Mouse (Mus musculus) forebrain, embryonic 16.5 days (tissue): ENCODE data around the gene Was. TPM values are rescaled to one million over a fixed set of nuclear protein-coding genes. Genes with fewer than 3 reads are reported as not detected.
A peak's percentile ranks its signal among the peaks of the same experiment; 100 is the strongest.

Experiments
- ATAC-seq: fragments of 200-750 bp; cut with Nextera tagmentation; 2 replicates; pipeline ENCODE4 v1.8.0; 2017; ENCODE audit warnings: mild to moderate bottlenecking, moderate library complexity
- H3K27ac ChIP-seq: fragments of 300-500 bp; sonication (generic); 2 replicates; pipeline ENCODE4 v1.5.1; 2014; ENCODE audit warnings: low read length, control low read depth
- H3K27me3 ChIP-seq: fragments of 300-500 bp; sonication (generic); replicated peaks from 2 replicates; pipeline ENCODE4 v1.6.1; 2014; ENCODE audit warnings: low read length; ENCODE audit not compliant: control insufficient read depth, insufficient read depth
- H3K36me3 ChIP-seq: fragments of 300-500 bp; sonication (generic); 2 replicates; pipeline ENCODE4 v1.6.1; 2014; ENCODE audit not compliant: control insufficient read depth, insufficient read depth
- H3K4me1 ChIP-seq: fragments of 300-500 bp; sonication (generic); replicated peaks from 2 replicates; pipeline ENCODE4 v1.6.1; 2014; ENCODE audit warnings: low read length; ENCODE audit not compliant: control insufficient read depth, insufficient read depth
- H3K4me2 ChIP-seq: fragments of 300-500 bp; sonication (generic); 2 replicates; pipeline ENCODE4 v1.6.1; 2014; ENCODE audit warnings: mild to moderate bottlenecking, low read length, control low read depth
- H3K4me3 ChIP-seq: fragments of 300-500 bp; sonication (generic); replicated peaks from 2 replicates; pipeline ENCODE4 v1.5.1; 2014; ENCODE audit warnings: mild to moderate bottlenecking, low read length, control low read depth
- H3K9ac ChIP-seq: fragments of 300-500 bp; sonication (generic); replicated peaks from 2 replicates; pipeline ENCODE4 v1.6.1; 2014; ENCODE audit warnings: low read depth, low read length, control low read depth
- H3K9me3 ChIP-seq: fragments of 300-500 bp; sonication (generic); 2 replicates; pipeline ENCODE4 v1.6.1; 2016; ENCODE audit warnings: low read length; ENCODE audit not compliant: control insufficient read depth
- WGBS: fragments of 180-500 bp; shearing (Covaris S2); extraction: QIAGEN DNeasy Blood & Tissue Kit; methylation state at CpG from one replicate; pipeline ENCODE4 v1.1.7; 2014; 5-methylcytosine and 5-hydroxymethylcytosine counted together
- polyA plus RNA-seq: library from polyadenylated mRNA; unstranded; fragments of >200 nt; fragmentation: Nextera tagmentation; extraction: Ambion mirVana; gene quantifications from 2 replicates; pipeline ENCODE4 v1.2.1, GENCODE M21; 2015

Gene Was
- polyA plus RNA-seq: not detected in 2 replicates

DNA sequence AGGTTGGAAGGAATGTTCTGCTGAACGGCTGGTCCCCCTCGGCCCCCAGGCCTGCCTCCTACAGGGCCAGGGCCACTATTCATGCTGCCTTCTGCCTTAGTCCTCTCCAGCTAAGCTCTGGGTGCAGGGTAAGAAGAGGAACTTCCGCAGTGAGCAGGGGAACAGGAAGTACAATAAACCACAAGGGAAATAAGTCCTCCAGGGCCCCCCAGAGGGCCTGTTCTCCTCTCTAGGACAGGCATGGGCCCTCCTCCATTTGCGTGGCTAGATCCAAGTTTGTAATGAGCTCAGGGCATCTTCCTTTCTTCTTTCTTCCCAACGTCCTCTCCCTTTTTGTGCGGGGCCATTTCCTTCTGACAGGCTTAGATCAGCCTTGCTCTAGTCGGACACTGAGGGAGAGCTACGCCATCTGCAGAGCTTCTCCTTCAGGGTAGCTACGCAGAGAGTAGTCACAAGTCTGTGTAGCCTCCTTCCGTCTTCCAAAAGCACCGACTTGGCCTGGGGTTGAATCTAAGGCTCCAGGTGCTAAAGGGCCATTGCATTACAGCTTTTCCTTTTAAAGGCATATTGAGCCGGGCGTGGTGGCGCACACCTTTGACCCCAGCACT, at the start of gene Was:
Gene Was, minus strand, starts transcription at position 153 of the 608 bp plus-strand sequence.
- H3K9ac ChIP-seq: no peak within 1 kb of the TSS
- no peak for ATAC-seq
- 89% methylated on average over 14 of the region's 14 CpGs for WGBS
- H3K36me3 ChIP-seq: no peaks in the 10 kb centered on the region
- no peaks in the 10 kb centered on the region for H3K9me3 ChIP-seq
- H3K4me2 ChIP-seq: no peak within 1 kb of the TSS
- no peak within 1 kb of the TSS for H3K27ac ChIP-seq
- H3K4me1 ChIP-seq: no peaks in the 10 kb centered on the region
- no peaks in the 10 kb centered on the region for H3K27me3 ChIP-seq
- H3K4me3 ChIP-seq: no peak within 1 kb of the TSS

DNA sequence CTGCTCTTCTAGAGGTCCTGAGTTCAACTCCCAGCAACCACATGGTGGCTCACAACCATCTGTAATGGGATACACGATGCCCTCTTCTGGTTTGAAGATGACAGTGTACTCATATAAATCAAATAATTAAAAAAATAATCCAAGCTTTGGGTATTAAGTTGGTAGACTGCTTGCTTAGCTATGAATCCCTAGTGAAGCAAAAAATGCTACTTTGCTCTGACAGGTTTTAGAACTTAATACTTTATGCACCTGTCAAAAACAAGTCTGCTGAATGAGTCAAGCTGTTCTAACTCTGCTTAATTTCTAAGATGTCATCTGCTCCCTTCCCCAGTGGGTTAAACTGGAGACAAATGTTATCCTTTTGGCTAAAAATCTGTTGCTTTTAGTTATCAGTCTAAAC, 49.2 kb upstream of the Was start:
- no peak overlapping the region for H3K4me2 ChIP-seq
- 64% methylated on average over 1 of the region's 1 CpGs for WGBS
- peaks cover 9% of the 10 kb centered on the region for H3K4me1 ChIP-seq
- no peak overlapping the region for H3K27ac ChIP-seq
- ATAC-seq: no peak
- no peaks in the 10 kb centered on the region for H3K27me3 ChIP-seq
- H3K4me3 ChIP-seq: no peak overlapping the region
- H3K9ac ChIP-seq: no peak overlapping the region
- H3K9me3 ChIP-seq: no peaks in the 10 kb centered on the region
- peaks cover 13% of the 10 kb centered on the region for H3K36me3 ChIP-seq

DNA sequence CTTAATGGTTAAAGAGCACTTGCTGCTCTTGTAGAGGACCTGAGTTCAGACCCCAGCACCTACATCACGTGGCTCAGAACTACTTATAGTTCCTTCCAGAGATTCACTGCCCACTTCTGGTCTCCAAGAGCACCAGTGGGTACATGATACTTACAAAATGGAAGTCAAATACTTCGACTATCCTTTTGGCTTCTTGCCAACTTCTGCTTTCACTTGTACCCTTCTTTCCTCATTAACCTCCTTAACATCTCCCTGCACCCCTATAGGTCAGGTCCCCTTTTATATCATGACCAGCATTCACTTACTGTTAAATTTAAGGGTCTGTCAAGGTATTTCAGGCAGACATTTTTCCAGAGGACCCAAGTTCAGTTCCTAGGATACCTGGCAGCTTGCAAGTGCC, 45.6 kb upstream of the Was start:
- Histone ChIP-seq H3K4me1 (peaks cover 5% of the 10 kb centered on the region; the same call in 1 of the 2 replicates), H3K4me3 (no peak overlapping the region), H3K9me3 (no peaks in the 10 kb centered on the region), H3K27ac (no peak overlapping the region), H3K4me2 (no peak overlapping the region), H3K9ac (no peak overlapping the region), H3K36me3 (peaks cover 1% of the 10 kb centered on the region; the same call in 1 of the 2 replicates), H3K27me3 (no peaks in the 10 kb centered on the region)
- WGBS: 42% methylated on average over 2 of the region's 2 CpGs
- no peak for ATAC-seq

DNA sequence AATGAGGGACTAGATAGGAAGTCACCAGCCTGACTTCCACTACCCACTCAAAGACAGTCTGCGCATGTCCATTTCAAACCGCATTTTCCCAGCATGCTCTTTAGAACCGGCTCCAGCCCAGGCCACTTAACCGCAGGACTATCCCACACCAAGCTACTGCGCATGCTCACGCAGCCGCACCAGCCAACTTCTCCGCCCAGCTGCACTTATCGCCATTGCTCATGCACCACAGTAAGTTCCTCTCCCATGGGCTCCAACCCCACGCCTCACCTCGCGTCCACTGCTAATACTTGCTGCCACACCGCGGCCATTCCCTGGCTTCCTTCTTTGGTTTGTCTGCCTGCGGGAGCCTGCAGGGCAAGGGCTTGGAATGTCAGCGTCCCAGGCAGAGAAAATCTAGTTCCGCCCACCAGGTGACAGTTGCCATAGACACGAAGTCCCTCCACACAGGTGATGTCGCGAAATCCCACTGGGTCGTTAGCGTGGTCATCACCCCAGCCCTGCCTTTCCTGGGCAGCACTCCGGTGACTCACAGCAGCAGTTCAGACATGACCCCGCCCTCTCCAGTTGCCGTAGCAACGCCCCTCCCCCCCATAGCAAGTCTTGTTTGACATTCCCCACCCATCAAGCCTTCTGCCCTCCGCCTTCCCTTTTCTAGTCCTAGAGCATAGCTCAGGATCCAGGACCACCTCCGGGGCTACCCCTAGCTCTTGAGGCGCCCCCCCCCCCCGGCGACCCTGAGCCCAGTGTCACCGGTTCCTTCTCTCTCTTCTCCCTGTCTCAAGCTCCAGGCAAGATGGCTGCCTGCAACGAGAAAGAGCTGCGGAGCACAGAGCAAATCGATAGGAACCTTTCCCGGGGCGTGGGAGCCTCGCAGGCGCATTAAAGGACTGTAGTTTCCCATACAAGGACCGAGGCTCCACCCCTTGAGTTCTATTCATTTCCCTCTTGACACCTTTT, 42.0 kb upstream of the Was start, which contains the start of gene Wdr13:
Gene Wdr13, minus strand, starts transcription at position 876 of the 960 bp plus-strand sequence.
- Histone ChIP-seq H3K4me3 (peak within 1 kb of the TSS; percentile 53), H3K27me3 (no peaks in the 10 kb centered on the region), H3K4me2 (peak within 1 kb of the TSS; percentile 45), H3K36me3 (peaks cover 3% of the 10 kb centered on the region; the same call in 1 of the 2 replicates), H3K4me1 (peaks cover 5% of the 10 kb centered on the region; the same call in 1 of the 2 replicates), H3K9ac (peak within 1 kb of the TSS; percentile 57), H3K9me3 (no peaks in the 10 kb centered on the region; the same call in 1 of the 2 replicates), H3K27ac (peak within 1 kb of the TSS; percentile 90)
- 18% methylated on average over 35 of the region's 40 CpGs for WGBS
- peak; percentile 85 for ATAC-seq

DNA sequence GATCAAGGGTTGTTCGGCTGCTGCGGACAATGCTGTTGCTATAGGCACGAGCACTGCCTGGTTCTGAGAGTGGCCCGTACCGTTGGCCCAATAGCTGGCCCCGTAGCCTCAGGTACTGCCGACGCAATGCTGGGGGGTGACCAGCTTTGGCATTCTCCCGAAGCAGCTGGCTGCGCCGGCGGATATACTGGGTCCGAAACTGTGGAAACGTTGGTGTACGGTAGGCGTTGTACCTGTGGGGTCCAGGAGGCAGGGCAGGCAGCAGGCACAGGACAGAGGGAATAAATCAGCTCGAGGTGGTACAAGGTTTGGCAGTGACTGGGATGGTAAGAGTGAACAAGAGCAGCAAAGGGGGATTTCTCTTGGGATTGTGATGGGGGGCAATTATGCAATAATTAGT, 41.1 kb upstream of the Was start:
- Histone ChIP-seq H3K27ac (no peak overlapping the region), H3K9ac (no peak overlapping the region)
- WGBS: 92% methylated on average over 17 of the region's 17 CpGs

DNA sequence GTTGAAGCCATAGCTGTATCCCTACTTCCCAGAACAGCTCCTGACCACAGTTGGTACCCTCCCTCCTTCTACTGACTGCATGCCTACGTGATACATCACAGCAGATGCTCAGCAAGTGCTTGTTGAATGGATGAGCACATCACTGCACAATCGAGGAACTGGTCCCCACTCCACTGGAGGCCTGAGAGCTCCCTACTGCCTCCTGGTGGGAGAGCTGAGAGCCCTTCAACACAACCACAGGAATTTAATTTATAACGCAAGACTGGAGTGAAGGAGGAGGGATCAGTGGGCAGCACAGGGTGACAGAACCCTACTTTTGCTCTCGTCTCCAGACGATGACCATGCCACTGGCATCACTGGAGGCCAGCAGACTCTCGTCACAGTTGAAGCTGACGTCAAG, 34.9 kb upstream of the Was start:
- Histone ChIP-seq H3K36me3 (peaks cover 6% of the 10 kb centered on the region), H3K9ac (no peak overlapping the region), H3K4me2 (no peak overlapping the region), H3K4me3 (no peak overlapping the region), H3K27ac (no peak overlapping the region), H3K9me3 (no peaks in the 10 kb centered on the region; the same call in 1 of the 2 replicates), H3K27me3 (no peaks in the 10 kb centered on the region), H3K4me1 (no peaks in the 10 kb centered on the region)
- WGBS: 74% methylated on average over 7 of the region's 7 CpGs
- no peak for ATAC-seq

More for the DNA sequence above, 41.1 kb upstream of the Was start:
- H3K4me2 ChIP-seq: peak overlapping the region; percentile 45
- peak overlapping the region; percentile 53 for H3K4me3 ChIP-seq
- H3K27me3 ChIP-seq: no peaks in the 10 kb centered on the region
- H3K4me1 ChIP-seq: peaks cover 5% of the 10 kb centered on the region; the same call in 1 of the 2 replicates
- H3K9me3 ChIP-seq: no peaks in the 10 kb centered on the region; the same call in 1 of the 2 replicates
- no peak; the same call in 1 of the 2 replicates for ATAC-seq
- H3K36me3 ChIP-seq: peaks cover 3% of the 10 kb centered on the region; the same call in 1 of the 2 replicates

DNA sequence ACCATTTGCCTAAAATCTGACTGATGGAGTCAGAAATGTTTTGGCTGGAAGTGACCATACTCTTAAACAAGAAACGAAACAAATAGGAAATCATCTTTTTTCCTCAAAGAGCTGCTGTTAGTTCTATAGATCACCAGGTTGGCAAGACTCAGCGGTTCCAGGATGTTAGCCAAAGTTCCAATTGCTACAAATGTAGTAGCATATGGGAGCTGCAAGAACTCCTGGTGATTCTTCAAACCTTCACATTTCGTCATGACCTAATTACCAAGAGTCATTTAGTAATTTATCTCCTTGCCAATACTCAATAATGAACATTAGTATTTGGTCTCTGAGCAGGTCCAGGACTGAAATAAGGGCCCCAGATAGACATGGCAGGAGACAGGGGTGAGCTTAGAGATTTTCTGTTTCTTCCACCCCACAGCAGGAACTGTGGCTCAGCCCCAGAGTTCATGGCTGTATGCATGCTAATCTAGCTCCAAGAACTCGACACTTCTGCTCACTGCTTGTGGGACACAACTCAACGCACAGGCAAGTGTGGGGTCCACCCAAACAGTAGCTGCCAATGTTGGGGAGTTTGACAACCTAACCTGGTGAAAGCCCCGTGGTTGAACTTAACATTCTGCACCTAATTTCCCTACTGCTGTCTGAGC, 33.6 kb upstream of the Was start:
- H3K27ac ChIP-seq: no peak overlapping the region

DNA sequence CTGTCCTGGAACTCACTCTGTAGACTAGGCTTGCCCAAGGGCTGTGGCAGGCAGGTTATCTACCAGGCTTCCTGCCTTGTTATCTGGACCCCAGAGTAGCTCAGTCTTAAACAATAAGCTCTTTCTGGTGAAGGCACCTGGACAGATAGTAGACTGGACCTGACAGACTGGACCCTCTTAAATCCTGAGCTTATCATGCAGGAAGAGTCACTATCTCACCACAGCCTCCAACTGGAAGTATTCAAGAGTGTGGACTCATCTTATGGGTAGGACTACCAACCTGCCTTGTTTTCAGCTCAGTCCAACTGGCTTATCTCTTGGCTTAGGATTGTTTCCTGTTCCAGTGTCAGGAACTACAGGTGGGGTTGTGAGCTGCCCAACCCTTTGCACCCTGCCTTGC, 27.0 kb upstream of the Was start:
- H3K36me3 ChIP-seq: no peaks in the 10 kb centered on the region
- H3K4me1 ChIP-seq: no peaks in the 10 kb centered on the region
- H3K27ac ChIP-seq: no peak overlapping the region
- no peak overlapping the region for H3K4me2 ChIP-seq
- no peak overlapping the region for H3K4me3 ChIP-seq
- H3K9ac ChIP-seq: no peak overlapping the region
- no peaks in the 10 kb centered on the region for H3K9me3 ChIP-seq
- ATAC-seq: no peak
- no peaks in the 10 kb centered on the region for H3K27me3 ChIP-seq

More for the DNA sequence above, 33.6 kb upstream of the Was start:
- Histone ChIP-seq H3K4me2 (no peak overlapping the region), H3K9ac (no peak overlapping the region), H3K9me3 (no peaks in the 10 kb centered on the region; the same call in 1 of the 2 replicates), H3K4me1 (no peaks in the 10 kb centered on the region), H3K27me3 (no peaks in the 10 kb centered on the region), H3K4me3 (no peak overlapping the region), H3K36me3 (peaks cover 6% of the 10 kb centered on the region)
- WGBS: 84% methylated on average over 6 of the region's 6 CpGs
- no peak for ATAC-seq

DNA sequence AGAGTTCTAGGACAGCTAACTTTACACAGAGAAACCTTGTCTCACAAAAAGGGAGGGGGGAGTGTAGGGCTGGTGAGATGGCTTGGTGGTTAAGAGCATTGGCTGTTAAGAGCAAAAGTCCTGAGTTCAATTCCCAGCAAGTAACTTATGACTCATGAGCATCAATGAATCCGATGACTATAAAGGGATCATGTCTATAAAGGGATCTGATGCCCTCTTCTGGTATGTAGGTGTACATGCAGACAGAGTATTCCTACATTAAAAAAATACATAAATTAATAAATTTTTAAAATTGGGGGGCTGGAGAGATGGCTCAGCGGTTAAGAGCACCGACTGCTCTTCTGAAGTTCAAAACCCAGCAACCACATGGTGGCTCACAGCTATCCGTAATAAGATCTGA, 25.0 kb upstream of the Was start:
- ATAC-seq: no peak
- 81% methylated on average over 4 of the region's 4 CpGs for WGBS
- H3K9me3 ChIP-seq: no peaks in the 10 kb centered on the region
- H3K4me1 ChIP-seq: no peaks in the 10 kb centered on the region
- H3K4me3 ChIP-seq: no peak overlapping the region
- H3K27ac ChIP-seq: no peak overlapping the region
- H3K9ac ChIP-seq: no peak overlapping the region
- no peak overlapping the region for H3K4me2 ChIP-seq
- H3K36me3 ChIP-seq: no peaks in the 10 kb centered on the region
- H3K27me3 ChIP-seq: no peaks in the 10 kb centered on the region
